Mouse (Mus musculus): ENCODE measurements around the gene Mfap1a. TPM values are rescaled to one million over a fixed set of nuclear protein-coding genes. Genes with fewer than 3 reads are reported as not detected.

The Mfap1a gene
- polyA plus RNA-seq, 1 experiment from 2014 or later = 30.2 TPM

GRCm38 (mm10) chr2:121447006-121447405, 59.5 kb downstream of the Mfap1a start:
- 95% methylated on average over 3 of the region's 3 CpGs for WGBS

DNA sequence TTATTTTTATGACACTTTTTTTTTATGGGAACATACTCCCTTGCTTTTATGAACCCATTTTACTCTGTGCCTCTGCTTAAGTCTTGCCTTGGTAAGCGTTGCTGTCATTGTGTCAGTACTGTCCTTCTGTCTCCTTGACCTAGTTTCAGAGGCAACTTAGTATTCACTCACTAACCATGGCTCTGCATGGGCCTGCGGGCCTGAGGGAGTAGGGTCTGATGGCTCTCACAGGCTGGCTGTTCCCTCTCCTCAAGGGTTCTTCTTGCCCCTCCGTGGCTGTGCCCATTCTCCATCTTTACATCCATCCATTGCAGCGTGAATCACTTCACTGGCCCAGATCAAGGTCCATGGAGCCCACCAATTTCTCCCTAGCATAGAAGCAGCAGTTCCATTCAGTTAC, 60.0 kb downstream of the Mfap1a start:
- 81% methylated on average over 4 of the region's 4 CpGs for whole genome bisulfite sequencing
- Histone ChIP-seq H3K27ac (no peak overlapping the region), H3K9ac (no peak overlapping the region), H3K36me3 (replicated peaks) (peaks cover 5% of the 10 kb centered on the region), H3K4me2 (no peak overlapping the region), H3K27me3 (peaks cover 18% of the 10 kb centered on the region), H3K4me1 (peaks cover 42% of the 10 kb centered on the region), H3K4me3 (replicated peaks) (no peak overlapping the region), H3K9me3 (no peaks in the 10 kb centered on the region)
- ATAC-seq (ENCODE audit: low FRiP score) = no peak

More at GRCm38 (mm10) chr2:121447006-121447405, 59.5 kb downstream of the Mfap1a start:
- Histone ChIP-seq H3K27ac (no peak overlapping the region), H3K9ac (no peak overlapping the region), H3K36me3 (replicated peaks) (peaks cover 7% of the 10 kb centered on the region), H3K4me2 (no peak overlapping the region), H3K27me3 (peaks cover 14% of the 10 kb centered on the region), H3K9me3 (no peaks in the 10 kb centered on the region), H3K4me1 (peaks cover 38% of the 10 kb centered on the region), H3K4me3 (replicated peaks) (no peak overlapping the region)
- ATAC-seq (ENCODE audit: low FRiP score) = no peak

- ATAC-seq (ENCODE audit: low FRiP score) = no peak
- no peaks in the 10 kb centered on the region for H3K9me3 ChIP-seq
- no peak overlapping the region for H3K27ac ChIP-seq
- peaks cover under 1% of the 10 kb centered on the region; the same call in 1 of the 2 replicates for H3K36me3 ChIP-seq (replicated peaks)
- WGBS = 86% methylated on average over 3 of the region's 3 CpGs
- H3K4me3 ChIP-seq (replicated peaks) = no peak overlapping the region
- H3K4me1 ChIP-seq = peaks cover 30% of the 10 kb centered on the region
- peaks cover 30% of the 10 kb centered on the region for H3K27me3 ChIP-seq
- no peak overlapping the region for H3K4me2 ChIP-seq
- no peak overlapping the region for H3K9ac ChIP-seq
These were observed 61.3 kb downstream of the Mfap1a start for GRCm38 (mm10) chr2:121445117-121445516.

DNA sequence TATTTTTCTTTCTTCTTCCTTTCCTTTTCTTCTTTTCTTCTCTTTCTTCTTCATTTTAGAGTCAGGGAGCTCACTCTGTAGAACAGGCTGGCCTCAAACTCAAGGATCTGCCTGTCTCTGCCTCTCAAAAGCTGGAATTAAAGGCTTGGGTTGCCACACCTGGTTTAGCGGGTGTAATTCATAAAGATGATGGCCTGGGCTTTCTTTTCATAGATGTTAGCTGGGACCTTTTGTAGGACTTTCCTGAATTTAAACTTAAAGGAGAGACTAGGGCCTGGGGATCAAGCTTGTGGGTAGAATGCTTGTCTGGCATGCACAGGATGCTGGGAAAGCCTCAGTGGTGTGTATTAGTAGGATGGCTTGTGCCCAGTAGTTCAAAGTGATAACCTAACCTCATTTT, 62.3 kb downstream of the Mfap1a start, which contains the start of gene Ell3:
TSS of gene Ell3 (minus strand) at position 101 of the 400 bp plus-strand sequence.
- no peak for ATAC-seq (ENCODE audit: low FRiP score)
- peaks cover 28% of the 10 kb centered on the region for H3K4me1 ChIP-seq
- no peak within 1 kb of the TSS for H3K4me3 ChIP-seq (replicated peaks)
- H3K27me3 ChIP-seq = peaks cover 30% of the 10 kb centered on the region
- peak within 1 kb of the TSS; percentile 72; the same call in 1 of the 2 replicates for H3K4me2 ChIP-seq
- H3K36me3 ChIP-seq (replicated peaks) = peaks cover 10% of the 10 kb centered on the region
- WGBS = 86% methylated on average over 1 of the region's 1 CpGs
- H3K9ac ChIP-seq = no peak within 1 kb of the TSS
- H3K9me3 ChIP-seq = no peaks in the 10 kb centered on the region
- no peak within 1 kb of the TSS for H3K27ac ChIP-seq

DNA sequence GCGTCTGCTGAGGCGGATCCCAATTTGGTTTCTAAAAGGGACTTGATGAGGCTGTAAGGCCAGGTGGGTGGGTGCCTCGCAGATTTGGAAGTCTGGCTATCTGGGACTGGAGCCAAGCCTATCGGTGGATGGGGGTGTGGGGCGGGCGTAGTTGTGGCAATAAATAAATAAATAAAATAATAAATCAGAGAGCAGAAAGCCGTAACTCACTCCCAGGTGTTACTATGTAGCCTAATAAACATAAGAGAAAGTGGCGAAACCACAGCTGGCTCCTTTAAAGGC, 63.5 kb downstream of the Mfap1a start:
- no peak for ATAC-seq (ENCODE audit: low FRiP score)
- Histone ChIP-seq H3K36me3 (replicated peaks) (peaks cover 22% of the 10 kb centered on the region), H3K4me3 (replicated peaks) (peak overlapping the region; percentile 41; the same call in 1 of the 2 replicates), H3K9ac (0 out of 2 replicates have a peak overlapping the region, but pooled peaks have one; percentile 12), H3K4me2 (peak overlapping the region; percentile 72), H3K4me1 (peaks cover 22% of the 10 kb centered on the region), H3K27me3 (peaks cover 30% of the 10 kb centered on the region), H3K9me3 (no peaks in the 10 kb centered on the region), H3K27ac (no peak overlapping the region)
- 21% methylated on average over 8 of the region's 8 CpGs for WGBS

GRCm38 (mm10) chr2:121442259-121443067, 64.0 kb downstream of the Mfap1a start:
- H3K36me3 ChIP-seq (replicated peaks) = peaks cover 27% of the 10 kb centered on the region
- peak overlapping the region; percentile 41 for H3K4me3 ChIP-seq (replicated peaks)
- H3K4me2 ChIP-seq = peak overlapping the region; percentile 72
- peaks cover 30% of the 10 kb centered on the region for H3K27me3 ChIP-seq
- peaks cover 19% of the 10 kb centered on the region for H3K4me1 ChIP-seq
- H3K9me3 ChIP-seq = no peaks in the 10 kb centered on the region
- ATAC-seq (ENCODE audit: low FRiP score) = peak; percentile 72
- H3K27ac ChIP-seq = no peak overlapping the region
- WGBS = 2% methylated on average over 30 of the region's 30 CpGs
- H3K9ac ChIP-seq = peak overlapping the region; percentile 46

Small RNAs within 50 kb of the gene (microRNA-seq; reads per million reads assigned to microRNA genes)
- not detected for gene Gm22953

Other genes starting within 250 kb of the Mfap1a start
- 216 and 229 TPM in 2 replicates for gene Trp53bp1, start 235.3 kb downstream of the Mfap1a start, polyA plus RNA-seq (2016; fragmentation: Nextera tagmentation; extraction: Ambion mirVana)
- 9.3 and 12.7 TPM in 2 replicates for gene Map1a, start 217.1 kb downstream of the Mfap1a start, polyA plus RNA-seq (2016; fragmentation: Nextera tagmentation; extraction: Ambion mirVana)
- 12.5 and 14.5 TPM in 2 replicates for gene Ppip5k1, start 151.3 kb downstream of the Mfap1a start, polyA plus RNA-seq (2016; fragmentation: Nextera tagmentation; extraction: Ambion mirVana)
- gene Ckmt1, start 149.0 kb downstream of the Mfap1a start, polyA plus RNA-seq (2016; fragmentation: Nextera tagmentation; extraction: Ambion mirVana) = 8.5 and 14.4 TPM in 2 replicates
- not detected in 2 replicates for gene Strc, start 119.5 kb downstream of the Mfap1a start, polyA plus RNA-seq (2016; fragmentation: Nextera tagmentation; extraction: Ambion mirVana)
- gene Pdia3, start 92.9 kb downstream of the Mfap1a start, polyA plus RNA-seq (2016; fragmentation: Nextera tagmentation; extraction: Ambion mirVana) = 416 and 432 TPM in 2 replicates
- 2.9 and 3.6 TPM in 2 replicates for gene Catsper2, start 92.9 kb downstream of the Mfap1a start, polyA plus RNA-seq (2016; fragmentation: Nextera tagmentation; extraction: Ambion mirVana)
- gene Ell3, start 62.4 kb downstream of the Mfap1a start, polyA plus RNA-seq (2016; fragmentation: Nextera tagmentation; extraction: Ambion mirVana) = 6.9 and 12.4 TPM in 2 replicates
- gene Serf2, start 57.5 kb downstream of the Mfap1a start, polyA plus RNA-seq (2016; fragmentation: Nextera tagmentation; extraction: Ambion mirVana) = 456 and 479 TPM in 2 replicates
- 124 and 130 TPM in 2 replicates for gene Hypk, start 53.4 kb downstream of the Mfap1a start, polyA plus RNA-seq (2016; fragmentation: Nextera tagmentation; extraction: Ambion mirVana)
- gene Serinc4, start 49.9 kb downstream of the Mfap1a start, polyA plus RNA-seq (2016; fragmentation: Nextera tagmentation; extraction: Ambion mirVana) = 0.85 and 0.88 TPM in 2 replicates
- gene Mfap1b, start 32.6 kb downstream of the Mfap1a start, polyA plus RNA-seq (2016; fragmentation: Nextera tagmentation; extraction: Ambion mirVana) = 67.6 and 70.1 TPM in 2 replicates
- 15.5 and 15.7 TPM in 2 replicates for gene Wdr76, start 58 bp upstream of the Mfap1a start, polyA plus RNA-seq (2016; fragmentation: Nextera tagmentation; extraction: Ambion mirVana)